Mouse (Mus musculus) central nervous system, embryonic 18 days (tissue): ENCODE measurements around the gene Zfp575. TPM values are rescaled to one million over a fixed set of nuclear protein-coding genes. Genes with fewer than 3 reads are reported as not detected.

ENCODE experiments used
- polyA plus RNA-seq: library from polyadenylated mRNA; depleted of rRNA; stranded (reverse); fragments of >200 nt; gene quantifications from 2 replicates; pipeline ENCODE4 v1.2.3, GENCODE M21; 2012; rRNA removed

The Zfp575 gene
- polyA plus RNA-seq: 6.4 and 9.3 TPM in 2 replicates

DNA sequence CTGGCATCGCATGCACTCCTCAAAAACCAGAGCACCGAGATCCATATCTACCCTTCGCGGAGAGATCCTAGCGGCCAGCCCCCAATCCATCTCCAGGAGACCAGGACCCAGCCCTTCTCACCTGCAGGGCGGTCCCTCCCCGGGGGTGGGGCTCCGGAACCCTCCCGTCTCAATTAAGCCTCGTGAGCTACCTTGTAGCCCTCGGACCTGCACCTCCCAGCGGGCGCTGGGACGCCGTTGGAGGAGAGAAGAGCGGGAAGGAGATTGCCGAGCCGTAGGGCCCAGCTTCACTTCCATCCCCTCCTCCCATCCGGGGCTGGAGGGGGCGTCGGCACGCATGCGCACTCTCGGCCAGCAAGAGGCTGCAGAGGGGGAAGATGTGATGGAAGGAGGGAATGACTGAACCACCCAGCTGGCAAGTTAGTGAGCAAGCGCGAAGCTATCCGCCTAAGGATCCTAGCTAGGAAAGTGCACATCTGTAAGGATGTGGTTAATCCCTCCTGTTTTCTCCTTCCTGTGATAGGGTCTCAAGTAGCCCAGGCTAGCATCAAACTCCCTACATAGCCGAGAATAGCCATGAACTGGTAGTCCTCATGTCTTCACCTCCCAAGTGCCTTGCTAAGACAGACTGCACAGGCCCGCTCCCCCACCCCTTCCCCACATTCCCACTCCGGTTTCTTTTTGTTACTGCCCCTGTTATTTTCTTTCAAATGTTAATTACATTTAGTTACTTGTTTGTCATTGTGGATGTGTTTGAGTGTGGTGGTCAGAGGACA is at the start of gene Zfp575, which contains the start of gene Ethe1:
Gene Zfp575, minus strand, starts transcription at position 312 of the 776 bp plus-strand sequence.
Gene Ethe1, plus strand, starts transcription at position 214 of the 776 bp plus-strand sequence.

DNA sequence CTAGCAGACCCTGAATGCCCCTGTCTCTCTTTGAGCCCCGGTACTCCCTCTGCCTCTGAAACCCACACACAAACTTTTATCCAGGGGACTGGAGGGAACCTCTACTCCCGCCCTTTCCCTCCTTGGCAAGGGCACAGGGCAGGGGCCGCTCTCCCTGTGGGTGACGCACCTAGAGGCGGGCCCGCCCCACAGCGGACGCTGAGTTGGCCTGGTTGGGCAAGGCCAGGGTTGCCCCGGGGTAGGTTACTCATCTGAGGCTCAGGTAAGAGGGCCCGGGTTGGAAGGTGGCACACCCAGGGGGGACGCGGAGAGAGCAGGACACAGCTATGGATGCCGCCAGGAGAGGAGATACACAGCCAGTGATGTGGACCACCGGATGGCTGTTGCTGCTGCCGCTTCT is 48.8 kb upstream of the Zfp575 start, which contains the start of gene Lypd3:
Gene Lypd3, plus strand, starts transcription at position 287 of the 400 bp plus-strand sequence.

GRCm38 (mm10) chr7:24610144-24610878 is 22.9 kb upstream of the Zfp575 start, which contains the start of gene Phldb3:
TSS of gene Phldb3 (plus strand) at chr7:24610763.

GRCm38 (mm10) chr7:24546068-24546614 is 41.3 kb downstream of the Zfp575 start, which contains the start of the genes Pinlyp and Xrcc1:
TSS of gene Pinlyp (minus strand) at chr7:24546118.
TSS of gene Xrcc1 (plus strand) at chr7:24546289.

Other genes with a start within 250 kb of the Zfp575 start
- 0.03 and 0.09 TPM in 2 replicates for gene Lypd5, start 238.4 kb downstream of the Zfp575 start, polyA plus RNA-seq
- gene Kcnn4, start 217.4 kb downstream of the Zfp575 start, polyA plus RNA-seq: 1.1 and 1.7 TPM in 2 replicates
- 51.8 and 59.2 TPM in 2 replicates for gene Smg9, start 188.0 kb downstream of the Zfp575 start, polyA plus RNA-seq
- gene Irgc1, start 135.3 kb downstream of the Zfp575 start, polyA plus RNA-seq: 0.03 TPM in 1 of 2 replicates, not detected in the other
- 2.1 and 2.9 TPM in 2 replicates for gene Plaur, start 125.2 kb downstream of the Zfp575 start, polyA plus RNA-seq
- gene Cadm4, start 105.6 kb downstream of the Zfp575 start, polyA plus RNA-seq: 224 and 262 TPM in 2 replicates
- 251 and 296 TPM in 2 replicates for gene Zfp428, start 80.6 kb downstream of the Zfp575 start, polyA plus RNA-seq
- not detected in 2 replicates for gene AC161166.1, start 75.2 kb downstream of the Zfp575 start, polyA plus RNA-seq
- 49.9 and 58.8 TPM in 2 replicates for gene Irgq, start 57.0 kb downstream of the Zfp575 start, polyA plus RNA-seq
- 0.35 and 0.45 TPM in 2 replicates for gene Pinlyp, start 41.5 kb downstream of the Zfp575 start, polyA plus RNA-seq
- 55.1 and 55.5 TPM in 2 replicates for gene Xrcc1, start 41.4 kb downstream of the Zfp575 start, polyA plus RNA-seq
- gene Ethe1, start 98 bp downstream of the Zfp575 start, polyA plus RNA-seq: 25.1 and 27.8 TPM in 2 replicates
- 0.12 and 0.34 TPM in 2 replicates for gene Phldb3, start 23.1 kb upstream of the Zfp575 start, polyA plus RNA-seq
- 0.72 and 3.7 TPM in 2 replicates for gene Lypd3, start 48.9 kb upstream of the Zfp575 start, polyA plus RNA-seq
- not detected in 2 replicates for gene Tex101, start 89.0 kb upstream of the Zfp575 start, polyA plus RNA-seq
- gene BC049730, start 121.6 kb upstream of the Zfp575 start, polyA plus RNA-seq: not detected in 2 replicates
- gene Gm4763, start 139.3 kb upstream of the Zfp575 start, polyA plus RNA-seq: not detected in 2 replicates
- gene Cd177, start 172.7 kb upstream of the Zfp575 start, polyA plus RNA-seq: 0.18 and 0.32 TPM in 2 replicates
- 0.20 and 0.23 TPM in 2 replicates for gene Ceacam10, start 189.6 kb upstream of the Zfp575 start, polyA plus RNA-seq